Mouse (Mus musculus) adrenal gland, adult 2 months (tissue): ENCODE measurements around the gene Pik3ap1. TPM values are rescaled to one million over a fixed set of nuclear protein-coding genes. Genes with fewer than 3 reads are reported as not detected.
A peak's percentile ranks its signal among the peaks of the same experiment; 100 is the strongest.

Experiments used
- DNase-seq: peaks from one replicate; pipeline ENCODE4 v3.0.0; 2021
- polyA plus RNA-seq: library from polyadenylated mRNA; depleted of rRNA; stranded (reverse); fragments of >200 nt; gene quantifications from 2 replicates; pipeline ENCODE4 v1.2.3, GENCODE M21; 2012
- total RNA-seq, 2 experiments: library from RNA; stranded (reverse); gene quantifications; 2 replicates each; pipeline ENCODE4 v1.2.3; 2021

Pik3ap1 gene
- total and polyA plus RNA-seq, 3 experiments = 3.6 to 37.2 (median 6.5) TPM

DNA sequence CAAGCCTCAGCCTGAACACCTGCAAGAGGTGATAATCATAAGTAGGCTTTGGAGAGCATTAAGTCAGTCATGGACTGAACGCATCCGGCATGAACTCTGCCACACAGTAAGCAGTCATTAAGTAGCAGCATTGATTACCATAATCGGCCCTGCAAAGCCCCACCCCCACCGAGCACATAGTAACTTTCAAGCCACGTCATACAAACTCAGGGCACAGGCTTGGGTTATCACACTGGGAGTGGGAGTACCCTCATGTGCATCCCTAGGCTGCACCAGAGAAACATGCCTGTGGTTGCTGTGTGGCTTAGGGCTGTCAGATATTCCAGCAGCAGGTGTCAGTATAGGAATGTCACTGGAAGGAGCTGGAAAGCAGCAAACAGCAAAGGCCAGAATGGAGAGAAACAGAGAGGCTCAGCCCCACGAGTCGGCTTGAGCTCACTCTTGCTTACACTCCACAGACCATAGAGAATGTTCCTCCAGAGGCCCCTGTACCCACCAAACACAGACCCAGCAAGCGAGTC, 105.1 kb downstream of the Pik3ap1 start:
- no peak for DNase-seq

DNA sequence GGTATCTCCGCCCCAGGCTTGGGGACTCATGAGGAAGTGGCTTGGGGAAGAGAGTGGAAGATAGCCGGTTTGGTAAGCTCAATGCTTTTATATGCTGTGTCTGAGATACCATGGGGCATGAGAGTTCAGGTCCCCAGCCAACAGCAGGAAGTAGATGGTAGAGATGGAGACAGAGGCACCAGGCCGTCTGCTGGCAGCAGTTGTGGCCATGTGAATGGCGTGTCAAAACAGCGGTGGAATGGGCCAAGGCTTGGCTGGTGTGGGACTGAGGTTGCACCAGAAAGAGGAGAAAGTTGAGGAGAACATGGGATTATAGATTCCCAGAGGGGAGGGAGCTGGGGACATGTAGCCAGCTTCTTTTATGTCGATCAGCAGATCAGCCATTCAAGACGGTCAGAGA, 106.3 kb downstream of the Pik3ap1 start:
- DNase-seq = peak; percentile 33

- no peak for DNase-seq
Observed at GRCm38 (mm10) chr19:41275588-41275987, 109.3 kb downstream of the Pik3ap1 start.

DNA sequence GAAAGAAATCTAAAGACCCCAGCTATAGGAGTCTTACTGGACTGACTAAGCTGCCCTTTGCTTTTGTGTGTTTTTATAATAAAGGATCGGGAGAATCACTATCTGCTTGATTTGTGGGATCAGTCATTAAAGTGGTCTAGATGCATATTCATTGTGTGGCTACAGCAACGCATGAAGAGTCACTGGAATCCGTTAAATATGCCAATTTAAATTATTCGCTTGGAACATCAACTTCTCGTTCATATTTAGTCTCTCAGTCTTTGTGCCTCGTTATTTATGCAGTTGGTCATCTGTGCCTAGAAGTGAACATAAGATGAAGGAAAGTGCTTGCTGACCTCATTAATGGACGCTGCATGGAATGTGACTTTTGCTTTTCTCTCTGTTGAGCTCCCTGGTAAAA, 114.0 kb downstream of the Pik3ap1 start:
- DNase-seq = no peak

GRCm38 (mm10) chr19:41270151-41270727, 114.7 kb downstream of the Pik3ap1 start:
- peak; percentile 56 for DNase-seq

GRCm38 (mm10) chr19:41266251-41266901, 118.5 kb downstream of the Pik3ap1 start:
- DNase-seq = no peak

GRCm38 (mm10) chr19:41264331-41264799, 120.5 kb downstream of the Pik3ap1 start:
- DNase-seq = no peak

- peak; percentile 94 for DNase-seq
Observed at GRCm38 (mm10) chr19:41263630-41264295, 121.1 kb downstream of the Pik3ap1 start, which contains the start of gene Tm9sf3. Gene Tm9sf3 (minus strand): TSS chr19:41263997.

- peak; percentile 88 for DNase-seq
Observed at GRCm38 (mm10) chr19:41262712-41263629, 121.9 kb downstream of the Pik3ap1 start.

- DNase-seq = no peak
Observed at GRCm38 (mm10) chr19:41260736-41261135, 124.2 kb downstream of the Pik3ap1 start.

- DNase-seq = no peak
Observed at GRCm38 (mm10) chr19:41259256-41259655, 125.6 kb downstream of the Pik3ap1 start.

- DNase-seq = peak; percentile 36
Observed at GRCm38 (mm10) chr19:41258707-41259106, 126.2 kb downstream of the Pik3ap1 start.

DNA sequence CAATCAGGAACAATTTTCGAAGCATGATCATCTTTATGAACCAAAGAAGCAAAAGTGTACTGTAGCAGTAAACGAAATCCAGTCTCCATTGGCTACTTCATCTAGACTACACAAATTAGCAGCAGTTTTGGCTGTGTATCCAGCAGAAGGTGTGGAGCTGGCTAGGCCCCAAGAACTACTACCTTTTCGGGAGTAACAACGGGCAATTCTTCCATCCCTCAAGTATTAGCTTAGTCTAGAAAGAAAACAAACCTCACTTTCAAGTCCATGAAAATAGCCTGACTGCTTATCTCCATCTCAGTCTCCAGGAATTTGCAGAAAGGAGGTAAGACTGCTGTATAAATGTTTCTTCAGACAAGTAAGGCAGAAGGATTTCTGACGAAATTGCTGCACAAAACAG, 130.3 kb downstream of the Pik3ap1 start:
- no peak for DNase-seq

- DNase-seq = no peak
Observed at GRCm38 (mm10) chr19:41248968-41249367, 135.9 kb downstream of the Pik3ap1 start.

- no peak for DNase-seq
Observed at GRCm38 (mm10) chr19:41248271-41248670, 136.6 kb downstream of the Pik3ap1 start.

DNA sequence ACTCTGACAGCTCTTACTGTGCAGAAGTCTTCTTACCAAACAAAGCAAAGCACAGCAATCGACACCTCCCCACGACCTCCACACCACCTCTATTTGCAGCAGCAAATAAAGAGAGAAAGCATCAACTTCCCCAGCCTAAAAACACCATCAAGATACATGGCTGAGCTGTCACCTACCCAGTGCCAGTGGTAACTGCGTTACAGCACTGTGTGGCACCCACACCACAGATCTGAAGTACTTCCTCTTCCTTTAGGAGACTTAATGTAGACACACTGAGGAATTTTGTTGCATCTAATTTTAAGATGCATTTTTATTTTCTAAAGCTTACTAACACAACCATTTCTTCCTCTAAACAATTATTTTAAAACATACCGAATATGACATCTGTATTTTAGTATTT, 138.6 kb downstream of the Pik3ap1 start:
- DNase-seq = no peak

- DNase-seq = peak; percentile 24
Observed at GRCm38 (mm10) chr19:41244581-41244980, 140.3 kb downstream of the Pik3ap1 start.

DNA sequence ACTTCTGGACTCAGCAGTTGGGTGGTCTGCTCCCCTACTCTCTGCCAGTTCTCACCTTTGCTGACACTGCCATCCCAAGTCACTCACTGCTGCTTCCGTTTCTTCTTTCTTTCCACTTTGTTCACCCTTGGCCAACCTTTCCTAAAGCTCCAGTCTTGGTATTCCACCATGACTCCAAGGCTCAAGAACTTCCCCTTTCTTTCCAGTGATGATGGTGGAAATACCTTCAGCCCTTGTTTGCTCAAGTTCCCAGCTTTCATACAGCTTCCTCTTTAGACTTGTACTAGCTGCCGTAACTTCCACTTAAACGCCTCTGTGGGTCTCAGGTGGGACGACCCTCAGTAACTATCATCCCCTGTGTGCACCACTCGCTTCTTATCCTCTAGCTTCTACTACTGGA, 142.9 kb downstream of the Pik3ap1 start:
- DNase-seq = no peak

DNA sequence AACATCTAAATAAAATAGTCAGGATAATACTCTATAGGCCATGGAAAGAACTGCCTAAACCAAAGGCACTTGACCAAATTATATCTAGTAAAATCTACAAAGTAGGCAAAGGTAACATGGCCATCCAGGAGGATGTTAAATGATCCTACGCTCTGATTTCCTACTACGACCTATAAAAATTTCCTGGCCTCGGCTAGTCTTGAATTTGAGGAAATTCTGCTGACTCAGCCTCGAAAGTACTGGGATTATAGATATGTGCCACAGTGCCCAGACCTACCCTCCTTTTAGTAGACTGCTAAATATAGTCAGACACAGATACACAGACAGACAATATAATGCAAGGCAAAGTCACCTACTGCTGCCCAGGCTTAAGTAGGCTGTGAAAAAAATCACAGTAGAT, 151.2 kb downstream of the Pik3ap1 start:
- DNase-seq = no peak
